In the genomic region with DNA sequence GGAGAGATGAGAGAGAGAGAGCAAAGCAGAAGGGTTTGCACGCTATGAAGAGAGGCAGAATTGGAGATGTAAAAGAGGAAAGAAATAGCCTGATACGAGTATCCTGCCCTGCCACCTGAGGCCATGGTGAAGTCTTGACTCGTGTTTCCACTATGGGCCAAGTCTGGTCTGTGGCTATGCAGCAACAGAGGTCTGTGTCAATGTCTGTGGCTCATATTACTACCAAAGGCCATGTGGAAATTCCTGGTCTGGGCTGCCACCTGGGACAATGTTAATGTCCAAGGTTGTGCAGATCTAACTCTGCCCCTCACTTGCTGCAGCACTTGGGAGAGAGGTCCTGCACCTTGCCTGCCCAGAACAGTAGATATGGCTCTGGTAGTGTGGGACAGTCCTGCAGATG, we compare ENCODE assay signal across 22 mouse cellular contexts.
DNase-seq lines count a peak whose midpoint lies in the region; ATAC-seq and TF ChIP-seq lines count a peak whose summit lies in the region.
"Had no signal": no experiment of that assay in that cellular context is flagged by ENCODE, and none has a peak within 500 bp of the region (broad histone marks: within the 10 kb centered on the region; RNA-seq: fewer than 3 reads in every experiment).

No protein-coding gene starts in this region.

- no peak overlapping the region for H3K9ac ChIP-seq in lung, embryonic 14.5 days
- H3K9ac ChIP-seq in intestine, embryonic 16.5 days (ENCODE audit: low read depth, low read length): no peak overlapping the region
- H3K9ac ChIP-seq: embryonic facial prominence, embryonic 13.5 days; embryonic facial prominence, embryonic 15.5 days; forebrain, embryonic 12.5 days had no signal

- no peaks in the 10 kb centered on the region for H3K27me3 ChIP-seq in lung, embryonic 14.5 days (ENCODE audit: insufficient read depth, low read length)
- no peaks in the 10 kb centered on the region for H3K27me3 ChIP-seq in intestine, embryonic 16.5 days (replicated peaks; ENCODE audit: control insufficient read depth, insufficient read depth, low read length)
- H3K27me3 ChIP-seq: embryonic facial prominence, embryonic 13.5 days; embryonic facial prominence, embryonic 15.5 days; forebrain, embryonic 12.5 days had no signal

- no peak overlapping the region for H3K4me2 ChIP-seq in lung, embryonic 14.5 days
- no peak overlapping the region for H3K4me2 ChIP-seq in intestine, embryonic 16.5 days (ENCODE audit: low read depth, low read length)
- H3K4me2 ChIP-seq: embryonic facial prominence, embryonic 13.5 days; embryonic facial prominence, embryonic 15.5 days; forebrain, embryonic 12.5 days had no signal

- no peaks in the 10 kb centered on the region for H3K4me1 ChIP-seq in lung, embryonic 14.5 days (ENCODE audit: insufficient read depth)
- H3K4me1 ChIP-seq in intestine, embryonic 16.5 days (ENCODE audit: control insufficient read depth, insufficient read depth, low read length): no peaks in the 10 kb centered on the region
- H3K4me1 ChIP-seq: embryonic facial prominence, embryonic 13.5 days; embryonic facial prominence, embryonic 15.5 days; forebrain, embryonic 10.5 days; forebrain, embryonic 12.5 days had no signal

- DNase-seq in lung, embryonic 14.5 days: peak; percentile 18
- DNase-seq in lung, postnatal 36 days: no peak
- DNase-seq in 3134 (ENCODE audit: extremely low read depth, insufficient read length, low spot score): peak; percentile 45
- peak; percentile 61 for DNase-seq in 3T3-L1 (ENCODE audit: low read depth, low spot score)
- DNase-seq: adrenal gland, adult 2 months; adrenal gland, postnatal 10 days; adrenal gland, postnatal 25 days; cerebellum, adult 11 months; cerebellum, adult 18-20 months; cerebellum, adult 8-10 months; cerebellum, adult 9-11 months; cerebellum, postnatal 14 days; cerebellum, postnatal 36 days; embryo, embryonic 11 days had no signal

- TF ChIP-seq CTCF in lung, embryonic 14.5 days (IDR thresholded peaks at IDR 0.05; ENCODE audit: low read depth): no peak

- H3K27ac ChIP-seq in lung, embryonic 14.5 days (ENCODE audit: low read depth): peak overlapping the region; percentile 36; the same call in 1 of the 2 replicates
- H3K27ac ChIP-seq in intestine, embryonic 16.5 days (ENCODE audit: low read length): no peak overlapping the region
- H3K27ac ChIP-seq: embryonic facial prominence, embryonic 13.5 days; embryonic facial prominence, embryonic 15.5 days; forebrain, embryonic 10.5 days; forebrain, embryonic 12.5 days had no signal

- H3K9me3 ChIP-seq in lung, embryonic 14.5 days (ENCODE audit: low read depth, low read length): no peaks in the 10 kb centered on the region
- no peaks in the 10 kb centered on the region for H3K9me3 ChIP-seq in intestine, embryonic 16.5 days (ENCODE audit: control insufficient read depth, low read length)
- H3K9me3 ChIP-seq: embryonic facial prominence, embryonic 13.5 days; embryonic facial prominence, embryonic 15.5 days; forebrain, embryonic 10.5 days; forebrain, embryonic 12.5 days had no signal

- H3K4me3 ChIP-seq in lung, embryonic 14.5 days (ENCODE audit: low read depth, low read length): no peak overlapping the region
- no peak overlapping the region for H3K4me3 ChIP-seq in intestine, embryonic 16.5 days (ENCODE audit: low read length)
- H3K4me3 ChIP-seq: embryonic facial prominence, embryonic 13.5 days; embryonic facial prominence, embryonic 15.5 days; erythroblast, embryonic 14.5 days; forebrain, embryonic 10.5 days; forebrain, embryonic 12.5 days had no signal

- peak; percentile 56; the same call in 1 of the 2 replicates for ATAC-seq in lung, embryonic 14.5 days (ENCODE audit: insufficient read depth)
- no peak for ATAC-seq in intestine, embryonic 16.5 days
- ATAC-seq: forebrain, embryonic 14.5 days; forebrain, embryonic 16.5 days had no signal

- 57% methylated on average over 3 of the region's 3 CpGs for WGBS in lung, embryonic 14.5 days
- WGBS in intestine, embryonic 16.5 days: 81% methylated on average over 3 of the region's 3 CpGs

- H3K36me3 ChIP-seq in lung, embryonic 14.5 days (ENCODE audit: insufficient read depth): no peaks in the 10 kb centered on the region
- no peaks in the 10 kb centered on the region for H3K36me3 ChIP-seq in intestine, embryonic 16.5 days (ENCODE audit: control insufficient read depth, insufficient read depth, low read length)
- H3K36me3 ChIP-seq: embryonic facial prominence, embryonic 13.5 days; embryonic facial prominence, embryonic 15.5 days; forebrain, embryonic 10.5 days; forebrain, embryonic 12.5 days had no signal
